Mouse (Mus musculus): ENCODE data around the gene Lbp. TPM values are rescaled to one million over a fixed set of nuclear protein-coding genes. Genes with fewer than 3 reads are reported as not detected.

Lbp gene
- polyA plus RNA-seq, 1 experiment = not detected

DNA sequence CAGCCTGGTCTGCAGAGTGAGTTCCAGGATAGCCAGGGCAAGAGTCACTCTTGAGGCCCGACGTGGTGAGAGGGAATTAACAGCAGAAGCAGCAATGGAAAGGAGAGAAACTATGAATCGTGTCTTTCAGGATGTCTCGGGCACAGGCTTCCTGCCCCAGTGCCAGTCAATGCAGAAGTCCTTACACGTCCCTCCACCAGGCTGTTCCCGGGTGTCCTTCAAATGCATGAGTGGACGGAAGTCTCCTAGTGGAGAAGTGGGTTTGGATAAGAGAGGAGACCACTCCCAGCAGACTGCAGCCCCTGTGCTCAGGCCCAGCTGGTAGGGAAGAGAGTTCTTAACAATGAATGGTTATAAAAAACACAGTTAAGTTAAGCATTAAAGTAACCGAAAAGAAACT is 62.0 kb downstream of the Lbp start:
- TF ChIP-seq GATA1 (IDR thresholded peaks at IDR 0.05; ENCODE audit: low read length) = no peak

DNA sequence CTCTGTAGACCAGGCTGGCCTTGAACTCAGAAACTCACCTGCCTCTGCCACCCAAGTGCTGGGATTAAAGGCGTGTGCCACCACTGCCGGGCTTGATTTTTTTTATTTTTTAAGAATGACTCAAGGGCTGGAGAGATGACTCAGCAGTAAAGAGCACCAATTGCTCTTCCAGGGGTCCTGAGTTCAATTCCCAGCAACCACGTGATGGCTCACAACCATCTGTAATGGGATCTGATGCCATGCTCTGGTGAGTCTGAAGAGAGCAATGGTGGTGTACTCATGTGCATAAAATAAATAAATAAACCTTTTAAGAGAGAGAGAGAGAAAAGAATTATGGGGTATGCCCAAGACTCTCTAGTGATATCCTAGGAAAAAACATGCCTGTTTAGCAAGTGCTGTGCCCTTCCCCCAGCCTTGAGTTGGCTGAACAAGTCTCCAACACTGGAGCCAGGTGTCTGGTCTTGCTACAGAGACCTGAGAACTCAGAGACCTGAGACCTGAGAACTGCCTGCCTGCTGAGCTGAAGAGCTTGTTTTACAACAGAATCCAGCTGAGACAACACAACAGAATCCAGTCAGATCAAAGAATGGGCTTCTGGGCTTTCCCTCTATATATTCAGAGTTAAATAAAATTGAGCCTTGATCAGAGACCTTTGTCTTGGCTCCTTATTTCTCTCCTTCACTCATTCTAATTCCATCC is 63.3 kb downstream of the Lbp start:
- TF ChIP-seq GATA1 (IDR thresholded peaks at IDR 0.05; ENCODE audit: low read length) = no peak

DNA sequence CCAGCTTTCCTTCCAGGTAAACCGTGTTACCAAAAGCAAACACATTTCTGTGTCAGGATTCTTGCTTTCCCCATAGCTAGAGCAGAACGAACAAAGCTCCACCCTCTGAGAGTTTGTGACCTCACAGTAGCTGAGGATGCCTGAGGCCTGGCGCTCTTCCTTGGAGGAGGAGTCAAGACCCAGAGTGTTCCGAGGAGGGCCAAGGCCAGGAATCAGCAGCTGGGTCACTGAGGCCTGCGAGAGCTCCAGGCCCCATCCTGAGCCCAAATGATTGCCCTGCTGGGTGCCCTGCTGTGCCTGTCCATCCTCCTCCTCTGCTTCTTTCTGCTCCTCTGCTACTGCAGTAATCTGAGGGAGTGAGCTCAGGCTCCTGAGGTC is 63.9 kb downstream of the Lbp start:
- TF ChIP-seq GATA1 (IDR thresholded peaks at IDR 0.05; ENCODE audit: low read length) = no peak

GRCm38 (mm10) chr2:158373061-158373460 is 66.8 kb downstream of the Lbp start:
- no peak for TF ChIP-seq GATA1 (IDR thresholded peaks at IDR 0.05; ENCODE audit: low read length)

- TF ChIP-seq GATA1 (IDR thresholded peaks at IDR 0.05; ENCODE audit: low read length) = no peak
These were observed 67.2 kb downstream of the Lbp start for GRCm38 (mm10) chr2:158373516-158373915.

- TF ChIP-seq GATA1 (IDR thresholded peaks at IDR 0.05; ENCODE audit: low read length) = no peak
These were observed 69.3 kb downstream of the Lbp start, which contains the start of gene Snhg11 for GRCm38 (mm10) chr2:158375443-158376122. Snhg11 (plus strand) TSS chr2:158375638.

DNA sequence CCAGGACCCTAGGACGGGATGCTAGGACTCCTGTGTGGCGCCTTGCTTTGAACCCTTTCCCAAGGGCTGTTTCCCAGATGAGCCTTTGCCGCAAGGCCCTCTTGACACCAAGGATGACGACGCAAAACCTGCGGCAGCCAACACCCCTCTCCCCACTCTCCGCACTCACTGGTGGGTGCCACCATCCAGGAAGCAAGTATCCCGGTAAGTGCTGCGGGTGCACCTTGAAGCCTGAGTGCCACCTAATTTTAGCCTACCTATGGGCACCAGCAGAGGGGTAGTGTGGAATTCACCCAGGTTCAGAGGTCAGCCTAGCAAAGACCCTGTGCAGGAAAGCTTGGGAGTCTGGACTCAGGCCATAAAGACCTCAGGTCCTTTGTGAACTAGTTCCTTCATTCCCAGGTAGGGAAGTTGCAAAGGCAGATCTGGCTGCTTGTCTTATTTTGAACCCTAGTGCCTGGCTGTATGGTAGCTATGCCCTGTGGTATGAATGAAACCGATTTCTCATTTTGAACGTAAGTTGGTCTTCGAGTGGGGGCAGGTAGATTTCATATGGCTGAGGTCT is 69.9 kb downstream of the Lbp start:
- TF ChIP-seq GATA1 (IDR thresholded peaks at IDR 0.05; ENCODE audit: low read length) = no peak

DNA sequence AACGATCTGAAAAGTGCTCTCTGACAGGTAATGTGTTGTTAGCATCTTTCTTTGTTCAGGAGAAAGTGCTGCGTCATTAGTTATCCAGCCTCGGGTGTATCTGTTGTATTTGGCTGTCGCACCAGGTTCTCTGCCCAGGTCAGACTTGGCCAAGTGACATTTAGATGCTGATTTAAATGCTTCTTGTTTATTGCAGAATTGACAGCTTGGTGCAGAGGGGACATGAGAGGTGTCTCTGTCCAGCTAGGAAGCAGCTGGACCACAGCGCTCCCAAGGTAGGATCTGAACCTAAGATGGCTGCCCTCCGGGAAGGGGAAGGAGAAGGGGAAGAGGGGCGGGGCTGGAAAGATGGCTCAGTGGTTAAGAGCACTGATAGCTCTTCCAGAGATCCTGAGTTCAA is 70.5 kb downstream of the Lbp start:
- no peak for TF ChIP-seq GATA1 (IDR thresholded peaks at IDR 0.05; ENCODE audit: low read length)

DNA sequence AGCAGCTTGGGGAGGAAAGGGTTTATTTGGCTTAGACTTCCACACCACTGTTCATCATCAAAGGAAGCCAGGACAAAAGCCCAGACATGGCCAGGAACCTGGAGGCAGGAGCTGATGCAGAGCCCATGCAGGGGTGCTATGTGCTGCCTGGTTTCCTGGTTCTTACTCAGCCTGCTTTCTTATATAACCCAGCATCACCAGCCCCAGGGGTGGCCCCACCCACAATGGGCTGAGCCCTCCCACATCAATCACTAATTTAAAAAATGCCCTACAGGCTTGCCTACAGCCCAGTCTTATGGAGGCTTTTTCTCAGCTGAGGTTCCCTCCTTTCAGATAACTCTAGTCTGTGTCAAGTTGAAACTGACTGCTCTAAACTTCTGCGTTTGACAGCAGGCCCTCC is 71.5 kb downstream of the Lbp start:
- no peak for TF ChIP-seq GATA1 (IDR thresholded peaks at IDR 0.05; ENCODE audit: low read length)

DNA sequence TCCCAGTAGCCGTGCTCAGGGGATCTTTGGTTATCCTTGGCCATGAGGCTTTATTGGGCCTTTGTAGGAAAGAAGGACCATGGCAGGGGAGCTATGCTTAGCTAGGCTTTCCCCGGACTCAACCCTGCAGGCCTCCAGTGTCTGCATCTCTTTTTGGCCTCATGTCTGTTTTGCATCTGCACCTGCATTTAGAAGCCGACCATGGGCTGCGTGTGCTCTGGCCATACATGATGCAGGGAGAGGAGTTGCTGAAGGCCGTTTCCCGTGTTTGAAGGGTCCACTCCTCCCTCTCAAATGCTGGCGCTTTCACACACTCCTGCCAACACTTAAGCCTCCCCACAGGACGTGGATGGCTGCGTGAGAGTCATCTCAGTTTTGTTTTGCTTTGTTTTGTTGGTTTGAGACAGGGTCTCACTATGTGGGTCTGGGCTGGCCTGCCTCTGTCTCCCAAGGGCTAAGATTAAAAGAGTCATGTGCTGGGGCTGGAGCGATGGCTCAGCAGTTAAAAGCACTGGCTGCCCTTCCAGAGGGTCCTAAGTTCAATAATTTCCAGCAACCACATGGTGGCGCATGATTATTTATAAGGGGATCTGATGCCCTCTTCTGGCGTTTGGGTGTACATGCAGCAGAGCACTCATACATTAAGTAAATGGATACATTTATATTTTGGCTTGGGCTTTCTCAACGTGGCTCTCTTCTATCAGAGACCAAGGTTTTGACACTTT is 73.2 kb downstream of the Lbp start:
- no peak for TF ChIP-seq GATA1 (IDR thresholded peaks at IDR 0.05; ENCODE audit: low read length)

Other genes with a start within 250 kb of the Lbp start
- 7.2 and 11.3 TPM in 2 replicates for gene Tgm2, start 160.1 kb upstream of the Lbp start, polyA plus RNA-seq (2012)
- gene D630003M21Rik, start 77.3 kb upstream of the Lbp start, polyA plus RNA-seq (2012) = 0.01 TPM in 1 of 2 replicates, not detected in the other
- gene Bpi, start 48.4 kb upstream of the Lbp start, polyA plus RNA-seq (2012) = not detected in 2 replicates
- gene Snhg11, start 69.1 kb downstream of the Lbp start, polyA plus RNA-seq (2012) = not detected in 2 replicates
- 3.6 and 4.0 TPM in 2 replicates for gene Ralgapb, start 103.4 kb downstream of the Lbp start, polyA plus RNA-seq (2012)
- gene Adig, start 196.1 kb downstream of the Lbp start, polyA plus RNA-seq (2012) = not detected in 2 replicates
- not detected in 2 replicates for gene Arhgap40, start 206.3 kb downstream of the Lbp start, polyA plus RNA-seq (2012)

All from G1E-ER4 (cell line).